Mouse (Mus musculus) right cerebral cortex, postnatal 10 days (tissue): ENCODE measurements around the gene Car1.
"Not testable (repeated sequence)": the region's sequence is repeated elsewhere in the genome, so short reads cannot be mapped to it uniquely, and the experiment has no call there.

ENCODE experiments used
- DNase-seq, 2 experiments: peaks; one replicate each; pipeline ENCODE4 v3.0.0; 2021; ENCODE audit warnings: low spot score in 2 of 2

The Car1 gene

DNA sequence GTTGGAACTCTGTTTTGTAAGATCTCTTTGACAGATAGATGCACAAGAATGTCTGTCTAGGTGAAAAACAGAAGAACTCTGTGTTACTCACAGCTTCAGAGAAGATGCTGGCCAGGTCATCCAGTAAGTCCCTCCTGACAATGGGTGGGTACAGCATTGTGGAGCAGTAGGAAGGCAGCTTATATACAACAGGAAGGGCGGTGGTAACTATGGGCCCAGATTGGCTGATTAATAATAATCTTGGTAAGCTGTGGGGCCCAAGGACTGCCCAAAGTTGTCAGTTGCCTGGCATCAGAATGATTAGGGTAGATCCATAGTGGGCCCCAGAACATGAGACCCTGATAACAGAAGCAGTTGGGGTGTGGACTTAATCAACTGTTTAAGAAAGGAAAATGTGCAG lies at the start of gene Car1:
TSS of gene Car1 (minus strand) at position 158 of the 400 bp plus-strand sequence.
- DNase-seq = no peak

- DNase-seq = no peak
These were observed 49.7 kb upstream of the Car1 start for GRCm38 (mm10) chr3:14857874-14858273.

- DNase-seq = no peak
These were observed 46.3 kb upstream of the Car1 start for GRCm38 (mm10) chr3:14854446-14854845.

DNA sequence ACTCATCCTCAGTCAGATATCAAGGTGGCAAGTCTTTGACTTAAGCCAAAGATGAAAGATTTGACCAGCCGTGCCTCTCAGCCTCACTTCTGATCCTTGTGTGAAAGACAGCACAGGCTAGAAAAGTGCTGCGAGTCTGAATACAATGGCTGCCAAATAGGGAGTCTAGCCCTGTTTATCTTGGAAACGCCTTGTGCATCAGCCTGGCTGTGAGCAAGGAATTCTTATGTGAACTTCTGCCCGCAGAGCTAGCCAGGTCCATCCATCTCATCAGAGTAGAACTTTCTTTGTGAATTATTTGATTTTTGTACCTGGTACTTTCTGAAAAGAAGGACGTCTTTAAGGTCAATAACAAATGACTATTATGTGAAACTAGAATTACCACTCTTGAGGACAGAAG lies 45.8 kb upstream of the Car1 start:
- no peak for DNase-seq

DNA sequence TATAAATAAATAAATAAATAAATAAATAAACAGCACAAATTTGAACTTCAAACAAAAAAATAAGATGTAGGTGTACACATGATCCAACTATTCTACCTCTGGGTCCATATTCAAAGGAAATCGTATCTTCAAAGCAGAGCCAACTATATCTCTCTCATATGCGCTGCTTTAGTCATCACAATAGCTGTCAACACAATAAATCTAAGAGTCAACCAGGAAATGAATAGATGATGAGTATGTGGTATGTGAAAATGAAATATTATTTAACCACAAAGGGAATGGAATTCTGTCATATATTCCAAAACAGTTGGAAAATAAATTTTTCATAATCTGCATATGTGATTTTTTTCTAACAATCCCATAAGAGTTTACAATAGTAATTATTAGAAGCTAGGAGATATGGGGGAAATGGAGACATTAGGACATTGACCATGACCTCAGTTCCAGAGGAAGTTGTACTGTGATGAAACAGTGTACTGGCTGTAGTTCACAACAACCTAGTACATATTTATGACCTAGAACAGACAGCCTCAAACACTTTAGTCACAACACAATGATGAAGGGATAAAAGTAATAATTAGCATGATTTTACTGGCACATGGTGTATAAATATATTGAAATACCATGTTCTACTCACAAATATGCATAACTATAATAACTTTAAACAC lies 40.6 kb upstream of the Car1 start:
- DNase-seq = no peak

GRCm38 (mm10) chr3:14839466-14840118 lies 31.4 kb upstream of the Car1 start:
- no peak for DNase-seq

- no peak for DNase-seq
These were observed 30.8 kb upstream of the Car1 start for GRCm38 (mm10) chr3:14838936-14839335.

DNA sequence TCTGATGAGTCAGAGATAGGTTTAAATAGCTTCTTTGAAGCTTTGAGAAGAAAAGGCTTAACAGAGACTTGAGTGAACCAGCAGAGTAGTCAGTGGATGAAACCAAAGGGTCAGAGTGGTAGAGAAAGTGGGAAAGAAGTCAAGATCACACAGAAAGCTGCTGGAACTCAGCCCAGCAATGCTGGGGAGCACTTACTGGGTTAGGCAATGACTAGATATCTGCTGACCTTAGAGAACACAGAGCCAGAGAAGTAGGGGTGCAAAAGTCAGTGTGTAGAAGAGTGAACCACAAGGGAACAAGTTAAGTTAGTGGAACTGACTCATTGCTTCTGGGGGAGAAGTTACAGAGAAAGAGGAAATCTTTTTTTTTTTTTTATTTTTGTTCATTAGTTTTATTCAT lies 24.6 kb upstream of the Car1 start:
- no peak for DNase-seq

- no peak for DNase-seq
These were observed 23.2 kb upstream of the Car1 start for GRCm38 (mm10) chr3:14831219-14831835.

DNA sequence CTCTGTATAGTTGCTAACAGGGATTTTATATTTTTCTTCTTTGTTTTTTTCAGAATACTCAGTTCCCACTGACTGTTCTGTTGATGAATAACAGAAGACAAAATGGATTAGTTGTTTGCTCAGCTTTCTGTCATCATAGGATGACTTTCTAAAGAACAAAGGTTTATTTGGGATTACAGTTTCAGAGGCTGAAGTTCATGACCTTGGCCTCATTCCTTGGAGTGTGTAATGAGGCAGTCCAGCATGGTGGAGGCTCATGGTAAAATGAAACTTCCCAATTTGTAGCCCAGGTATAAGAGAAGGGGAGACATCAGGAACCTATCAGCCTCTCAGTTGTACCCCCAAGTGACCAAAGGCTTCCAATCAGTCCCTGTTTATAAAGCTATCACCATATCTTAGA lies 20.7 kb upstream of the Car1 start:
- DNase-seq = no peak

DNA sequence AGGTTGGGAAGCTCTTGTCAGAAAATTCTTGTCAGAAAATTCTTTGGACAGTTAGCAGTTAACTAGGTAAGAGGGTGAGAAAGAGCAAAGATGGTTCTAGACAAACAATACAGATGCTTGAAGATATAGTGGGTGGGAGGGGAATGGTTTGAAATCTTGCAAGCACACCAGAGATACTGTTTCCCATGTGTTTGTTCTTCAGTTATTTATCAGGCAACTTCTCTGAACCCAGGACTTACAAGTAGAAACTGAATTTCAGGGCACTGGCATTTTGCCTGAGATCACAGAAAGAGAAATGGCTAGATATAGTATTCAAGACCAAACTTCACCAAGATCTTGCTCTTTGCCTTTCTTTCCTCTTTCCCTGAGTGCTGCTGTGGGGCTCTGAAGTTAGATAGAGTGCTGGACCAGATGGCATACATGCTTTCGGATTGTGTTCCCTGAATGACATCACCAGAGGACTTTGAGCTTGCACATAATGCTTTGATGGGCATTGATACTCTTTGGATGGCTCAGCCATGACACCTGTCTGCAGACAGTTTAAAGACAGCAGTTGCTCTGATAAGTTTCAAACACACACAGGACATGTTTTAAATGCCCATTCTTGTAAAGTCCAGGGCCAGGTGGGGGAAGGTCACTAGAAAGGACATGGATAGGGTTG lies 11.8 kb upstream of the Car1 start:
- DNase-seq = no peak

GRCm38 (mm10) chr3:14815396-14815795 lies 7.2 kb upstream of the Car1 start:
- not testable (repeated sequence) for DNase-seq

- DNase-seq = no peak
These were observed 1.5 kb downstream of the Car1 start for GRCm38 (mm10) chr3:14806702-14807101.

- no peak for DNase-seq
These were observed 2.2 kb downstream of the Car1 start for GRCm38 (mm10) chr3:14805962-14806361.

DNA sequence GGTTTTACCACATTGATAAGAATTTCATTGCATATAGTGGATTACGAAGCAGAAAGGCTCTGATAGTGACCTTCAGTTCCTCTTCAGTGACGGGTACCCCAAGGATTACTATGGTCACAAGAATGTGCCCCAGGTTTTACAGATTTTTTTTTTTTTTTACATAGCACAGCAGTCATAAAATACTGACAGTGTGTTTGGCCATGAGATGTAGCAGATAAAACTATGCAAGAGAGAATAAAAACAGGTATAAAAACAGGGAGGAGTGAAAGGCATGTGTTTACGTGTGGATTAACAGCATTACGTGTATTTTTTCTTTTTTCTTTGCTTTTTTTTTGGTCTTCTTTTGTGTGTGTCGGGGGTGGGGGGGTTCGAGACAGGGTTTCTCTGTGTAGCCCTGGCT lies 3.3 kb downstream of the Car1 start:
- no peak for DNase-seq

GRCm38 (mm10) chr3:14797069-14797468 lies 11.1 kb downstream of the Car1 start:
- no peak for DNase-seq

DNA sequence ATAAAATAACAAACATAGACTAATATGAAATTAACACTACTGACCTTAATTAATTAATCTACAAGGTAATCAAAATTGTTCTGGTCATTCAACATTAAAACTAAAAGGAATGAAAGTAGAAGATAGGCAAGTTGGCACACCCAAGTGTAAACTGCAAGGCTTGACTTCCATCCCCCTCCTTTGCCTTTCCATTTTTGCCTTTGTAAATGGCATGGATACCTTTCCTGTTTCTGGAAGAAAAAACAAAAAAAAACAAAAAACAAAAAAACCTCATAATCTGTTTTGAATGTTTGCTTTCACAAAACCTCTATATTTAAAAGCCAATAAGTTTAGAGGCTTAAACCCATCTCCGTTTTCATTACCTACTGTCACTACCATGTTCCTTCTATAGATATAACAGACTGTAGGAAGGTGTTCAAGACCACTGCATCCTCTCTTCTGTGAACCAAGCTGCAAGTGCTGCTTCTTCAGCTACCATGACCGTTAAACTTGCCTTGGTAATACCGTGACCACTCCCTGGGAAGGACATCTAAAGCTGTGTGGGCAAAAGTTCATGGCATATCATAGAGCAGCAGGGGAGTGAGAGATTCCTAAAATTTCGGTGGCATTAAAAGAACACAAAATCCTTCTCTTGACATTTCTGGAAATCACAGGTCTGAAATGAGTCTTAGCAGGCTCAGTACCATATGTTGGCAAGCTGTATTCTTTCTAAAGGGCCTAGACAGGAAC lies 12.7 kb downstream of the Car1 start:
- DNase-seq = no peak

DNA sequence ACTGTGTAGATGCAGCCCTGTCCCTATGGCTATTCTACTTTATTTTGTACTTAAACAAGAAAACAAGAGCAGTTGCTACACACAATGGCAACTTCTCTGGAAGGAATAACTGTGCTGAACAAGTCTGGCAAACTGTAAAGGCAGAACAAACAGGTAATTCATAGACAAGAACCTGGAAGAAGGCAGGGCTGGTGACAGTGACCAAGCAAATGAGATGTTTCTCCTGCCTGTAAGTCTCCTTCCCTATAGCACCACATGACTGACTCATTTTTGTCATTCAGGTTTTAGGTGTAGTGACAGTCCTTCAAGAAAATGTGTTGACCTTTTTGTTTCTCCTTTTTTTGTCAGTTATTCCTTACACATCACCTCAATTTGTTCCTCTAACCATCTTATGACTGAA lies 16.1 kb downstream of the Car1 start:
- DNase-seq = no peak

GRCm38 (mm10) chr3:14787607-14788006 lies 20.6 kb downstream of the Car1 start:
- no peak for DNase-seq

GRCm38 (mm10) chr3:14787136-14787535 lies 21.0 kb downstream of the Car1 start:
- DNase-seq = no peak

DNA sequence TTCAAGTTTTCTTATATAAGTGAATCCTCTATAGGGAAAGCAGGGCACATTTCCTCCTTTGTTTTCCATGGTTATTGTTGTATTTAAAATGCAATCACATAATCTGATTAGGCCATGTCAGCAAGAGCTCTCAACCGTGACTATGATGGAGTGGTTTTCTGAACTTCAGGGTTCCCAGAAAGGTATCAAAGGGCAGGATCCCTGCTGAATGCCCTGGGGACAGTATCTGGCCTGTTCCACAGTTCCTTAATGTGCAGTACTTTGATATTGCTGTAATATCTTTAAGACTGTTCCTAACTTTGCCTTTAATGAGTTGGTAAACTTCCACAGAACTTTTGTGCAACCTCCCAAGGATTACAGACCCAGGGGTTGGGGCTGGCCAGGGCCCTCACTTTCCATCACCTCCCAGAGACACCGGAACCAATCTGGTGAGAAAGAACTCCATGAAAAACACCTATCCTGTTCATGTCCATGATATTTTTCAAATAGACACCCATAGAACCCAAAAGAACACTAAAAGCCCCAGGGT lies 21.6 kb downstream of the Car1 start:
- DNase-seq = no peak

DNA sequence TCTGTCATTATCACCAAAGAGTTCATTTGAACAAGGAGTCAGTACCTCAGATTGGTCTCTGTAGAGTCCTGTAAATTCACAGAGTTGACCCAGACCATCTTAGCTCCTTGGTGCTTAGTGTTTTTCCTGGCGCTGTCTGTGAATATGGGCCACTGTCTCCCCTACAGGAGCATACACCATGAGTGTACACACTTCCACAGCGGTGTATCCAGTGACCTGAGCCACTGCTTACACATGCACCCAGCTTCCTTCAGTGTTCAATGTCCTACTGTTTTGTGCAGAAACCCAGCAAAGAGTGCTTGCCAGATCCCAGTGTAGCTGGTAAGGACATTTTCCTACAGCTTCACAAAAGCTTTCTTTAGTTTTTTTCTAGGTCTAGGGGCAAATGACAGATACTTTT lies 22.8 kb downstream of the Car1 start:
- DNase-seq = no peak
